Mouse (Mus musculus): ENCODE data around the gene Prkd2. TPM values are rescaled to one million over a fixed set of nuclear protein-coding genes. Genes with fewer than 3 reads are reported as not detected.

Gene Prkd2
- total RNA-seq, 2 experiments from 2014 or later, result 6.8 to 9.1 TPM

DNA sequence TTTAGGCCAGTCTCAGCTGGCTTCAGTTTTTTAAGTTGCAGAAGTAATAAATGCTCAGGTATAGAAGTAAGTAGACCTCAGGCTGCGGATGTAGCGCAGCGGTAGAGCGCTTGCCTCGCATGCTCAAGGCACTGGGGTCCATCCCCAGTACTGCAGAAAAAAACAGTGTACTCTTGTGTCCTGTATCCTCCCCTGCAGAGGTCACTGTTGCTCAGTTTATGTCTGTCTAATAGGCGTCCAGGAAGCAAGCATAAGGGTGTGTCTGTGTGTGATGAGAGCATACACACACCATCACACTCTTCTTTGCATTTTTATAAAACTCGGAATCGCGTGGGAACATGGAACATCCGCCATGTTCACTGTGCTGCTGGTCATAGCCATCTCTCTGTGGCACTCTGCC, 16.9 kb upstream of the Prkd2 start:
- DNase-seq (ENCODE audit: low spot score in 2 of 2), result no peak

DNA sequence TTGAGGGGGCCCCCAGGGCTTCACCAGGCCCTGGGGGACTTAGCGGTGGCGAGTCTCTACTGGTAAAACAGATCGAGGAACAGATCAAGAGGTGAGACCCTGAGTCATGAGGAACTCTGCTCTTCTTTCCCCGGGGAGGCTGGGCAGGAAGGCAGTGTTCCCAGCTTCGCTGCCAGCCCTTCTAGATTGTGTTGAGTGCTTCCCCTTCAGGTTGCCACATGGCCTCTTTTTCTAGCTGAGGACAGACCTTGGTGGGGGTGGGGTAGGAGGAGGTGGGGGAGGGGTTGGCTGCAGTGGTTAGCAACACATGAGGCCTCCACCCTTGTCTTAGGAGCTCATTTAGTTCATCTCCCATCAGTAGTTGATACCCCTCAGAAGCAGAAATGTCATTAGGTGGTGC, 16.1 kb upstream of the Prkd2 start:
- DNase-seq (ENCODE audit: low spot score in 2 of 2), result no peak

DNA sequence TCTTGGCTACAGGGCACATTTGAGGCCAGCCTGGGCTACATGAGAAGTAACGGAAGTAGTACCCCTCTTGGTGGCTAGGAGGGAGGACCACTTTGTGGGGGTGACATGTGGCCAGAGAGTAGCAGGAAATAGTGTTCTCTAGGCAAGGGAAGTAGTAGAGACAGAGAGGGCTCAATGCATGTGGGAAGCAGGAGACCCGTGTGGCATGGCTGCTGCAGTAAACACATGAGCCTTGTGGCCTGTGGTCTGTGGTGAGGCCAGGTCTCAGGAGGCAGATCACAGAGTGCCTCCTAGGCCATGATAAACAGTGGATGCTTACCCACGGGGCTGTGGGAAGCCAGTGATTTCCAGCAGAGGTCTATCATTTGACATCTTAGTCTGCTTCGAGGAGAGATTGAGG, 15.4 kb upstream of the Prkd2 start:
- no peak for DNase-seq (ENCODE audit: low spot score in 2 of 2)

DNA sequence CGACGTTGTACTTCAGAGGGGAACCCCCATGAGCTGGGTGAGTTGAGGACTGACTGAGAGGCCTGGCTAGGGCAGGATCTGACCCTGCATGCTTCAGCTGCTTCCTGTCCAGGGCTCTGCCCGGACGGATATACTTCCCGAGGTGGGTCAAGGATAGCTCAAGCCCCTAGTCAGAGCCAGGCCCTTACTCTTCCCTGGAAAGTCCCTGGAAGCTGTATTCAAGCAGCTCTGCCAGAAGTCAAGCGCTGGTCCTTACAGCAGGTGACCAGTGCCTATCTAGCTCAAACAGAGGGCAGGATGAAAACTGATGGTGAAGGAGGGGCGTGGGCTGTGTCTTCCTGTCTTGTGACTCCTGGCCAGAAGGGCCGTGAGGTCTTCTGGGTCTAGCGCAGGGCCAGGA, 12.3 kb upstream of the Prkd2 start:
- DNase-seq (ENCODE audit: low spot score in 2 of 2), result no peak

DNA sequence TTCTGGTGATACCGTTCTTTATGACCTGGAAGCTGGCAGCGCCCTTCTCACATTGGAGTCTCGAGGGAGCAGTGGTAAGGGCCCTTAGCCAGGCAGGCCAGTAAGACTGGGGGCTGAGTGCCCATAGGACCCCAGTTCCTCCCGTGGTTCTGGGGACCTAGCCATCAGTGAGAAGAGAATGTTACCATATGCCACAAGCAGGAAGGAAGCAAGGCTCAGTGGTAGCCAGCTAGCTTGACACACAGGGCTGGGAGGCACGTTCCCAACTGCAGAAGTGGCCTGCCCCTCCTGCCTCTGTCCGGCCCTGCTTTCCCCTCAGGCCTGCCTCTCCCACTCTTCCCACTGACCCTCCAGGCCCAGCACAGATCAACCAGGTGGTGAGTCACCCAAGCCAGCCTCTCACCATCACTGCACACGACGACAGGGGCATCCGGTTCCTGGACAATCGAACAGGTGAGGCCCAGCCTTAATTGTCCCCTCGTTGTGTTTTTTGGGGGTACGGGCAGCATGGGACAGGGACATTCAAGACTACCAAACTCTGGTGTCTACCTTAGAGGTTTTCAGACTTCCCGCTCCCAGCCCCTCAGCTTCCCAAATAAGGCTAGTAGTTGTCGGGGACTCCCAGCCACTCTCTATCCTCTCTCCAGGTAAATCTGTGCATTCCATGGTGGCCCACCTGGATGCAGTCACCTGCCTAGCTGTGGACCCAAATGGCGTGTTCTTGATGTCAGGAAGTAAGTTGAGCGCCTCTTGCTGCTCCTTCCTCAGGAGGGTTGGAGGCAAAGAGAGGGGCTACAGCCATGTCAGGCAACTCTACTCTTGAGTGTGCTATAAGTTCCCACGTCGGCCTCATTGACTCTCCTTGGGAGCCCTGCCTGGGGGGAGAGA, 4.5 kb upstream of the Prkd2 start:
- DNase-seq (ENCODE audit: low spot score in 2 of 2), result no peak

DNA sequence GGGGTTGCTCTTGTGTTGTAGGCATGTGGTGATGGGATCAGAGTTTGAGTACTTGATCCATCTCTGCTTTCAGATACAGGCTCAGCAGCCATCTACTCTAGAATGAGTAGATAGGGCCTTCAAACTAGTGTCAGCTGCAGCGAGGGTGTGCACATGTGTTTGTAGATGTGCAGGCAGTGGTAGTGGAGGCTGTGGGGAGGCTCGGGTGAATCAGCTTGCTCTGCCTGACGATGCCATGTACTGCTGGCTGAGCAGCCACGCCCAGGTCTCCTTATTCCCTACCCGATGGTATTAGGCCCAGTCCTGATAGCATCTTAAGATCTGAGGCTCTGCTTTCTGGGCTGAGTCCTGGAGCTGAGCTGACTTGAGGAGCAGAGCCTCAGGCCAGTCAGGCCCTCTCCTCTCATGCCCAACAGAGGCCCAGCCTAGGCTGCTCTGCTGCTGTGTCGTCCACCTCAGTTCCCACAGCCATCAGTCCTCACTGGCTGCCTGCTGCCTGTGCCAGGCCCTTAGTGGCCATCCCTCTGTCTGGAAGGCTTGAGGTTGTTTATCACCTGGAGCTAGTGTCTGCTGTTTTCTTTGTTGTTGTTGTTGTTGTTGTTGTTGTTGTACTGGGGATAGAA, 3.8 kb upstream of the Prkd2 start:
- no peak for DNase-seq (ENCODE audit: low spot score in 2 of 2)

DNA sequence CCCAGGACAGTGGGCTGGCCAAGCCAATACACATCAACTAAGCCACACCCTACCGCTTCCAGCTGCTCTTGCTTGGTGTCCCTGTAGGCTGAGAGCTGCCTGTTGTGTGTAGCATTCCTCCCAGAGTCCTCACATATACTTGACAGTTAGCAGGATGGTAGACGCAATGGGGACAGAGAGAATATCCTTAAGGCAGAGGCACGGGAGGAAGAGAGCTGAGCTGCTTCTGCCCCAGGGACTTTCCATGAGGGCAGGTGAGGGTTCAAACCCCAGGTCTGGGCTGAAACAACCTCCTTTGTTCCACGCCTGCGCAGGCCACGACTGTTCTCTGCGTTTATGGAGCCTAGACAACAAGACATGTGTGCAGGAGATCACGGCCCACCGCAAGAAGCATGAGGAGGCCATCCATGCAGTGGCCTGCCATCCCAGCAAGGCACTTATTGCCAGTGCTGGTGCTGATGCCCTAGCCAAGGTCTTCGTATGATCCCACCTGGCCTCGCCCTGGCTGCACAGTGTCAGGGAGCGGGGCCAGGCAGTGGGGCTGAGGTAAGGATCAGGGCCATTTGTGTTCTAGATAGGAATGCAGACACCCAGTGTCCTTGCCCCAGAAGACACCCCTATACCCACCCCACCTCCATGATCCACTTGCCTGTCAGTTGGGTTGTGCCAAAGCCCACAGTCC, 3.1 kb upstream of the Prkd2 start:
- DNase-seq (ENCODE audit: low spot score in 2 of 2), result no peak

DNA sequence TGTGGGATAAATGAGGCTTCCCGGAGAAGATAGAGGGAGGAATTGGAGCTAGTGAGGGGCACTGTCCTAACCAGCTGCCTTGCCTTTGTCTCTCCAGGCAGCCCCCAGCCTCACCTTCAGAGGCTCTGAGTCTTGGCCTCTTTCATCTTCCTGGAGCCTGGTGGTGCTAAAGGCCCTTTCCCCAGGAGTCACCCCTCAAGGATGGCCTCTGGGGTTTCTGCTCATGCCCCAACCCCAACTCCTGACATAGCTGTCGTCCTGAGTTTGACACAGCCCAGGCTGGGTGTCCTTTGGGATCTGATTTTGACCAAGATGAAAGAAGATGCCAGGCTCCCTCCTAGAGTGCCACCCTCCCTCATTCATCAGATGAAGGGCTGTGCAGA, 2.6 kb upstream of the Prkd2 start:
- DNase-seq (ENCODE audit: low spot score in 2 of 2), result no peak

DNA sequence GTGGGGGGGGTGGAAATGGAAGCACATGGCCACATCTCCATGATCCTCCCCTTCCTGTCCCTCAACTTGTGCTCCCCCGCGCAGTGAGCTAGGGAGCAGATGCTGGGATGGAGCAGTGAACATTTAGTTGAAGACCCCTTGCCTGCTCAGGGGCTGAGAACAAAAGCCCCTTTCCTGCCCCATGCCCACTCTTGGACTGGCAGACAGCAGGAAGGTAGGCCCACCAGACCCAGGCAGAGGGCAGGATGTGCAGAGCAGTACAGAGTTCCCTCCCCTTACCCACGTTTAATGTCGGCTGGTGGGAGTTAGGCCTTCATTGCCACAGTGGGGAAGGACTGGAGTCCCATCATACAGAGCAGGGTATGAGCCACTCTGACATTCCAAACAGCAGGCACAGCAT, 1.6 kb upstream of the Prkd2 start:
- DNase-seq (ENCODE audit: low spot score in 2 of 2), result no peak

DNA sequence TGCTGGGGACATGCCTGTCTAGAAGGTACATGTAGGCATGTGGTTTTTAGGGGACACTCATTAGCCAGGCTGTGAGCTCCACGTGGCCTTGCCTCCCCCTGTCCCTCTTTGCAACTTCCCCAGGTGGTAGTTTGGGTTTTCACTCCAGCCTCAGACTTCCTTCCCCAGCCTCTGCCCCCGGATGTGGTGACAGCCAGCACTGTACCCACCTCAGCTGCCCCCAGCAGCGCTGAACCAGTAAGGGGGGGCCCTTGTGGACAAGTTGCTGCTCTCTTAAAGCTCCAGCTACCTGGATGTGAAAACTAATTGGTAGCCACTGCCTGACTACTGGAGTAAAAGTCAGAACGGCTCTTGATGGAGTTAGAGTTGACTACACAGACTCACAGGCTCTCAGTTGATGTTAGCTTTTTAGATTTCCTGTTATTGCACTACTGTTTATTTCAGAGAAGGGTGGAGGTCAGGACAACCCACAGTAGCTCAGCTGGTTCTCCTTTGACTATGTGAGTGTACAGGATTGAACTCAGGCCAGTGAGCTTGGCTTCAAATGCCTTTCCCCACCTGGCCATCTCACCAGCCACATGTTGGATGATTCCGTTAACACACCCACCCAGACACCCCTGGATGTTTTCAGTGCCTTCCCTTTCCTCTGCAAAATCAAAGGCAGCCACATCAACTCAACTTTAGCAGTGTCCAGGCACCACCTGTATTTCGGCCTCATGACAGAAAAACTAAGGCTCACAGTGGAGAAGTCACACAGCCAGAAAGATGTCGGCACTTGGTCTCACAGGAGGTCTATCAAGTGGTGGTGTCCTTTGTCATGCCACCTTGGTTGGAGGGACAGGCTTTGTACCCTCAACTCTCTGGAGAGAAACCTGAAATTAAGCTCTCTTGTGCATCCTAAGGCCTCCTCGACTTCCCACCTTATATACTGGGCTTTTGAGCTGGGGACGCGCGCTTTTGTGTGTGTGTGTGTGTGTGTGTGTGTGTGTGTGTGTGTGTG, 841 bp upstream of the Prkd2 start:
- no peak for DNase-seq (ENCODE audit: low spot score in 2 of 2)

DNA sequence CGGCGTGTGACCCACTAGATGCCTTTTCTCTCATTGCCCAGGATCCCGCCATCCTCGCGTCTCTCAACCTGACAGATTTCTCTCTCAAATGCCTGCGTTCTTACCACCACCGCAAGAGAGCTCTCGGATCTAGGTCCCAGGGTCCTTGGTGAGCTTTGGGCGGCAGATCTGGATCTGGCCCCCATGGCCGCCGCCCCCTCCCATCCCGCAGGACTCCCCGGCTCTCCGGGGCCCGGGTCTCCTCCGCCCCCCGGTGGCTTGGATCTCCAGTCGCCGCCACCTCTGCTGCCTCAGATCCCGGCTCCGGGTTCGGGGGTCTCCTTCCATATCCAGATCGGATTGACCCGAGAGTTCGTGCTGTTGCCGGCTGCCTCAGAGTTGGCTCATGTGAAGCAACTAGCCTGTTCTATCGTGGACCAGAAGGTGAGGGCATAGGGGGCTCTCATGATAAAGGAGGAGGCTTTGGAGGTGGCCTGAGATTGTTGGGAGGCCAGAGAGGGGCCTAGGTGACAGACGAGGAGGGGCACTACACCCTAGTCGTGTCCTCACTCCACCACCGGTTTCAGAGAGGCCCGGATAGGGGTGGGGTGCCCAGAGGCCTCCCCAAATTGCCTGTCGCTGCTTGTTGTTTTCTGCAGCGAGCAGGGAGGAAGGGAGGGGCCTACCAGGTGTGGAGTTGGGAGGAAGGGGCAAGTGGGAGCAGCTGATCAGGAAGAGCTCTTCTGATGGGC, 904 bp downstream of the Prkd2 start:
- DNase-seq (ENCODE audit: low spot score in 2 of 2), result no peak

DNA sequence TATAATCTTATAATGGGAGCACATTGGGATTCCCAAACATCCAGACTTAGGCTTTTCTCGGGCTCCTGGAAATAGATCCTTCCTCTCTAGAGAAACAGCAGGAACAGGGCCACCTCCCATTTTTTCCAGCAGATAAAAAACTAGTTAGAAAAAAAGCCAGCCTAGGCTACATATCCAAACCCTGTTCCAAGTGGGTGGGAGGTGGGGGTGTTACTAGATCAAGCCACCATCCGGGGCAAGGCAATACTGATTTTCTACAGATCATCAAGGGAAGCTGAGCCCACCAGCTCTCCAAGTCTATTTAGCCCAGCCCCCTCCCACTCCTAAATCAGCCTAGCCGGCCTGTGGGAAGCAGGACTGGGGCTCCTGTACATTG, 2.0 kb downstream of the Prkd2 start:
- no peak for DNase-seq (ENCODE audit: low spot score in 2 of 2)

DNA sequence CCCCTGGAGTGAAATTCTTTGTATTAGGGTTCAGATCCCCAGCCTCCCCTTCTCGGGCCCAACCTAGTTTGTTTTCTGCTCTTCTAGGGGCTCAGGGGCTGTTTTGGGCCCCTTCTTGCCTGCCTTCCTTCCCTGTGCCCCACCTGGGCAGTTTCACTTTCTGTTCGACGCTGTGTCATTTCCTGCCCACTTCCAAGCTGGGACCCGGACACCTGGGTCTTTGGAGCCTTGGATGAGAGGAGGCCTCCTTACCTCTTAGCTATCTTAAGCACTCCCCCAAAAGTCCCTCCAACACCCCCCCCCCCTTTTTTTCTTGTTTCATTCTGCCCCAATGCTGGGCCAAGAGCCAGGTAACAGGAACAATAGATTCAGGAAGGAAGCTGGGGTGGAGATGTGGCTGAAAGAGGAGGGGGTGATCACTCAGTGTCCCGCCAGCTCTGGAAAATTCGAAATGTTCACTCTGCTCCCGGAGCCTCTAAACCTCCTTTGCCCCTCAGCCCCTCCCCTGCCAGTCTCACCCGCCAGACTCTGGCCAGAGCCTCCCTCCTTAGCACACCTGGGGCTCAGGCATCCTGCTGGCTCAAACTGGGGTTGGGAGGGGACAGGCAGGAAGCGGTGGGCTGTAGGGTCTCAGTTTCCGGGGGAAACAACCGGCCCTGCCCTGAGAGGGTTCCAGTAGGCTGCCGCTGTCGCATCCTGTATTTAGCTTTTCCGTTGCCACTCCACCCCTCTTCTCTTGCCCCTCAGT, 2.5 kb downstream of the Prkd2 start:
- no peak for DNase-seq (ENCODE audit: low spot score in 2 of 2)

DNA sequence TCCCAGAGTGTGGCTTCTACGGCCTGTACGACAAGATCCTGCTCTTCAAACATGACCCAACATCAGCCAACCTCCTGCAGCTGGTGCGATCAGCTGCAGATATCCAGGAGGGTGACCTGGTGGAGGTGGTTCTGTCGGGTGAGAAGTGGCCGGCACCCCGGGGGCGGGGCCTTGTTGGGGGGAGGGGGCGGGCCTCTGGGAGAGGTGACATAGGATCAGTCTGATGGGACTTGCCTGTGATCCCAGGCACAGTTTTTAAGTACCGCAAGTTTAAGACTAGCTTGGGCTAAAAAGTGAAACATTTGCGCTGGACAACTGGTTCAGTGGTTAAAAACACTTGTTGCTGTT, 3.1 kb downstream of the Prkd2 start:
- DNase-seq (ENCODE audit: low spot score in 2 of 2), result no peak

DNA sequence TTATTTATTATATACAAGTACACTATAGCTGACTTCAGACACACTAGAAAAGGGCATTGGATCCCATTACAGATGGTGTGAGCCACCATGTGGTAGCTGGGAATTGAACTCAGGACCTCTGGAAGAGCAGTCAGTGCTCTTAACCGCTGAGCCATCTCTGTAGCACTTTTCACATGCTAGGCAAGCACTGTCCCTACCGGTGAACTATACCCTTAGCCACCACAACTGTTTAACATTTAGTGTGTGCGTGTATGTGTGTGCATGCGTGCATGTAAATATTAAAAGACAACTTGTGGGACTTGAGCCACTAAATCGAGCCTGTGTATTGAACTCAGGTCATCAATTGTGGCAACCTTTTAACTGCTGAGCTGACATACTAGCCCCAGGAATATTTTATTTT, 4.1 kb downstream of the Prkd2 start:
- no peak for DNase-seq (ENCODE audit: low spot score in 2 of 2)

DNA sequence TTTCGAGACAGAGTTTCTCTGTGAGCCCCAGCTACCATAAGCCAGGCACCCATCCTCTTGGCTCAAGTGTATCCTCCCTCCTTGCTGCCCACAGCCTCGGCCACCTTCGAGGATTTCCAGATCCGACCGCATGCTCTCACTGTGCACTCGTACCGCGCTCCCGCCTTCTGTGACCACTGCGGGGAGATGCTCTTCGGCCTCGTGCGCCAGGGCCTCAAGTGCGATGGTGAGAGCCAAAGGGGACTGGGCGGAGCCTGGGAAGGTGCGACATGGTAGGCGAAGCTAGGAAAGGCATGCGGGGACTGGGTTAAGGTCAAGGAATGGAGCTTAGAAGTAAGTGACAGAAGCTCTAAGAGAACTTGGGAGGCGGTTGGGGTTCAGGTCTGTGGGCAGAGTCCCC, 4.8 kb downstream of the Prkd2 start:
- no peak for DNase-seq (ENCODE audit: low spot score in 2 of 2)

DNA sequence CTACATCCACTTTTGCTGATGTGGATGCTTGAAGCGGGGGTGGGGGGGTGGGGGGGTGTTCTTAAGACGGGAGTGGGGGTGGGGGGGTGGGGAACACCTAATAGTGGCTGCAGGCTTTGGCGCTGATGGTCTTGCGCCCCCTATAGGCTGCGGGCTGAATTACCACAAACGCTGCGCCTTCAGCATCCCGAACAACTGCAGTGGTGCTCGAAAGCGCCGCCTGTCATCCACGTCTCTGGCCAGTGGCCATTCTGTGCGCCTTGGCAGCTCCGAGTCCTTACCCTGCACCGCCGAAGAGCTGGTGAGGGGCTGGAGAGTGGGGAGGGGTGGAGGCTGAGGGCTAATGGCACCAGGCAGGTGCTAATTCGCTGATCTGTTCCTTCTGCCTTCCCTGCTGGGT, 5.9 kb downstream of the Prkd2 start:
- DNase-seq (ENCODE audit: low spot score in 2 of 2), result peak; percentile 75 to 76

DNA sequence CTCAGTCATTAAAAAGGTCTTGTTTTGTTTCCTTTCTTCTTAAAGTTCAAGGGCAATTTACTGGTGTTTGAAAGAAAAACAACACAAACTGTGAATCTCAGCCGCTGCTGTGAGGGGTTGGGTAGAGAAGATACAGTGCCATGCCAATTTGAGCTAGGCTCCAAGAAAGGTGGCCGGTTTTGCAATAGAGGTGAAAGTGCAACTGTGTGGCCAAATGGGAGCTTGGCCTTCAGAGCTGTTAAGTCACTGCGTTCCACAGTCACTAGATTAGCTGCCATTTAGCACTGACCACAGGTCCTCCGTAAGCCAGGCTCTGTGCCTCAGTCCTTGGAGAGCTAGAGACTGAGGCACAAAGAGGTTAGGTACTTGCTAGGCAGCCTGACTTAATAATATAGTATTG, 8.9 kb downstream of the Prkd2 start:
- DNase-seq (ENCODE audit: low spot score in 2 of 2), result no peak

DNA sequence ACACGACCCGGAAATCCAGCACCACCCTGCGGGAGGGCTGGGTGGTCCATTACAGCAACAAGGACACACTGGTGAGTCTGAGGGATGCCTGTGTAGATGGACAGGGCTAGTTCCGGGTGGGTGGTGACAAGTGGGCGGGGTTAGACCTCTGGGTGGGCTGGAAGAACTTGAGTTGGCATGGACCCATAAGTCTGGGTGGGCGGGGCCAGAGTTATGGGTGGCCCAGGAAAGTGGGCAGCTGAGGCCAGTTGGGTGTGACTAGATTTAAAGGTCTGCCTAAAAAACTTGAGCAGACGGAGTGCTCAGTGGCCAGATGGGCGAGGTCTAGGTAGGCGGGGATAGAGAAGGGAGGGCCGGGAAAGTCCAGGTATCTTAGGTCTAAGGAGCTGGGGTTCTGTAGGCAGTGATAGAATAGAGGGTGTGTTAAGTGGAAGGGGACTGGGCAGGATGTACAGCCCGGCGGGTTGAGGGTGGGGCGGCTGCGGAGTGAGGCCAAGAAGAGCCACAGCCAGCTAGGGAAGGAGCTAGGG, 10.7 kb downstream of the Prkd2 start:
- DNase-seq (ENCODE audit: low spot score in 2 of 2), result no peak

DNA sequence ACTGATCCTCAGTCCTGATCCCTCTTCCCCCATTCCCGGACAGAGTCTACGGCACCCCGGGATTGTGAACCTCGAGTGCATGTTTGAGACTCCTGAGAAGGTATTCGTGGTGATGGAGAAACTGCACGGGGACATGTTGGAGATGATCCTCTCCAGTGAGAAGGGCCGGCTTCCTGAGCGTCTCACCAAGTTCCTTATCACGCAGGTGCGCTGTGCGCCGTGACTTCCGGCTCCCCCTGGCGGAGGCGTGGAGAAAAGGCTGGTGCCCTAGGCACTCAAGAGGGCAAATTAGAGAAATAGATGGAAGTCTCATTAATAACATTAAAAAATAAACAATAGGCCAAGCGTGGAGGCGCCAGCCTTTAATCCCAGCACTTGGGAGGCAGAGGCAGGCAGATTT, 15.6 kb downstream of the Prkd2 start:
- no peak for DNase-seq (ENCODE audit: low spot score in 2 of 2)
